Comparison of ENCODE assay signal across 18 mouse cellular contexts in genomic region chr1:90311016-90311415, GRCm38 (mm10).
DNase-seq lines count a peak whose midpoint lies in the region; ATAC-seq and TF ChIP-seq lines count a peak whose summit lies in the region.
"Had no signal": no experiment of that assay in that cellular context is flagged by ENCODE, and none has a peak within 500 bp of the region (broad histone marks: within the 10 kb centered on the region; RNA-seq: fewer than 3 reads in every experiment).

No protein-coding gene starts in this region.

- no peaks in the 10 kb centered on the region for H3K79me2 ChIP-seq in myocyte (ENCODE audit: control insufficient read depth, insufficient read depth)

- 46% methylated on average over 3 of the region's 3 CpGs for WGBS in hindbrain, embryonic 15.5 days
- WGBS in hindbrain, embryonic 12.5 days: 78% methylated on average over 3 of the region's 3 CpGs
- 49% methylated on average over 3 of the region's 3 CpGs for WGBS in lung, embryonic 14.5 days
- WGBS in lung, adult 2 months: 70% methylated on average over 3 of the region's 3 CpGs

- no peak overlapping the region for H3K4me3 ChIP-seq in hindbrain, embryonic 15.5 days
- H3K4me3 ChIP-seq in hindbrain, embryonic 12.5 days: no peak overlapping the region
- no peak overlapping the region for H3K4me3 ChIP-seq in lung, embryonic 14.5 days (ENCODE audit: low read depth, low read length)
- H3K4me3 ChIP-seq in lung, adult 2 months (replicated peaks; ENCODE audit: extremely low read depth, low read depth, low read length): no peak overlapping the region
- H3K4me3 ChIP-seq in myocyte: no peak overlapping the region
- H3K4me3 ChIP-seq: embryonic facial prominence, embryonic 12.5 days; forebrain, embryonic 15.5 days had no signal

- DNase-seq in lung, embryonic 14.5 days: peak; percentile 38
- DNase-seq in lung, adult 2 months: no peak
- DNase-seq in Muller cell, postnatal 12 days (ENCODE audit: inconsistent ontology term): peak; percentile 17
- DNase-seq in thymus, postnatal 0 days (ENCODE audit: low spot score): no peak
- DNase-seq: adrenal gland, adult 8-10 months; adrenal gland, postnatal 36 days; cerebellum, adult 2 months; cerebellum, postnatal 10 days; embryo, embryonic 11 days; gastrocnemius, postnatal 36 days; heart, adult 11 months; heart, postnatal 10 days; heart, postnatal 4 days had no signal

- ATAC-seq in hindbrain, embryonic 15.5 days (ENCODE audit: low FRiP score, low read depth): no peak
- no peak for ATAC-seq in hindbrain, embryonic 12.5 days (ENCODE audit: low FRiP score)
- no peak for ATAC-seq in lung, embryonic 14.5 days (ENCODE audit: insufficient read depth)
- ATAC-seq: forebrain, embryonic 15.5 days had no signal

- no peaks in the 10 kb centered on the region for H3K27me3 ChIP-seq in hindbrain, embryonic 15.5 days
- peaks cover 2% of the 10 kb centered on the region; the same call in 1 of the 2 replicates for H3K27me3 ChIP-seq in hindbrain, embryonic 12.5 days
- peaks cover 27% of the 10 kb centered on the region for H3K27me3 ChIP-seq in lung, embryonic 14.5 days (ENCODE audit: insufficient read depth, low read length)
- no peaks in the 10 kb centered on the region for H3K27me3 ChIP-seq in myocyte (ENCODE audit: control insufficient read depth, insufficient read depth, insufficient read length)
- H3K27me3 ChIP-seq: forebrain, embryonic 15.5 days had no signal

- H3K4me1 ChIP-seq in hindbrain, embryonic 15.5 days (replicated peaks): peaks cover 28% of the 10 kb centered on the region
- H3K4me1 ChIP-seq in hindbrain, embryonic 12.5 days: peaks cover 17% of the 10 kb centered on the region
- H3K4me1 ChIP-seq in lung, embryonic 14.5 days (ENCODE audit: insufficient read depth): no peaks in the 10 kb centered on the region; the same call in 1 of the 2 replicates
- no peaks in the 10 kb centered on the region for H3K4me1 ChIP-seq in lung, adult 2 months (ENCODE audit: control insufficient read depth, insufficient read depth, low read length)
- H3K4me1 ChIP-seq: embryonic facial prominence, embryonic 12.5 days had no signal

- TF ChIP-seq CTCF in lung, embryonic 14.5 days (IDR thresholded peaks at IDR 0.05; ENCODE audit: low read depth): no peak
- TF ChIP-seq CTCF in lung, adult 2 months (IDR thresholded peaks at IDR 0.05; ENCODE audit: insufficient read depth, low read length): no peak

- peak overlapping the region; percentile 8; the same call in 1 of the 2 replicates for H3K27ac ChIP-seq in hindbrain, embryonic 15.5 days (replicated peaks)
- H3K27ac ChIP-seq in hindbrain, embryonic 12.5 days: no peak overlapping the region
- no peak overlapping the region for H3K27ac ChIP-seq in lung, embryonic 14.5 days (ENCODE audit: low read depth)
- H3K27ac ChIP-seq: embryonic facial prominence, embryonic 12.5 days; forebrain, embryonic 15.5 days had no signal

- no peak for TF ChIP-seq POLR2A in lung, adult 2 months (IDR thresholded peaks at IDR 0.05; ENCODE audit: borderline replicate concordance, extremely low read depth, low read depth, low read length)
- no peak for TF ChIP-seq POLR2A in myocyte (IDR thresholded peaks at IDR 0.05; ENCODE audit: insufficient read length, low read depth)

- H3K4me2 ChIP-seq in hindbrain, embryonic 15.5 days: no peak overlapping the region
- H3K4me2 ChIP-seq in hindbrain, embryonic 12.5 days (replicated peaks): no peak overlapping the region
- H3K4me2 ChIP-seq in lung, embryonic 14.5 days: no peak overlapping the region
- H3K4me2 ChIP-seq in myocyte (ENCODE audit: low read depth): peak overlapping the region; percentile 18
- H3K4me2 ChIP-seq: embryonic facial prominence, embryonic 12.5 days; forebrain, embryonic 15.5 days had no signal

- no peaks in the 10 kb centered on the region for H3K9me3 ChIP-seq in hindbrain, embryonic 15.5 days
- H3K9me3 ChIP-seq in hindbrain, embryonic 12.5 days (replicated peaks): no peaks in the 10 kb centered on the region
- no peaks in the 10 kb centered on the region for H3K9me3 ChIP-seq in lung, embryonic 14.5 days (ENCODE audit: low read depth, low read length)
- H3K9me3 ChIP-seq: embryonic facial prominence, embryonic 12.5 days; forebrain, embryonic 15.5 days had no signal

- H3K9ac ChIP-seq in hindbrain, embryonic 15.5 days: no peak overlapping the region
- no peak overlapping the region for H3K9ac ChIP-seq in hindbrain, embryonic 12.5 days
- no peak overlapping the region for H3K9ac ChIP-seq in lung, embryonic 14.5 days
- H3K9ac ChIP-seq: embryonic facial prominence, embryonic 12.5 days; forebrain, embryonic 15.5 days had no signal

- H3K36me3 ChIP-seq in hindbrain, embryonic 15.5 days: no peaks in the 10 kb centered on the region
- no peaks in the 10 kb centered on the region for H3K36me3 ChIP-seq in hindbrain, embryonic 12.5 days
- no peaks in the 10 kb centered on the region for H3K36me3 ChIP-seq in lung, embryonic 14.5 days (ENCODE audit: insufficient read depth)
- no peaks in the 10 kb centered on the region for H3K36me3 ChIP-seq in myocyte (ENCODE audit: control insufficient read depth, insufficient read depth)
- H3K36me3 ChIP-seq: embryonic facial prominence, embryonic 12.5 days; forebrain, embryonic 15.5 days had no signal

- no peak overlapping the region for H3ac ChIP-seq in myocyte (ENCODE audit: control insufficient read depth, insufficient read length)

TF ChIP-seq in myocyte, 11 proteins besides CTCF, POLR2A, EP300 and RAD21:
- TF ChIP-seq POLR2AphosphoS2 (IDR thresholded peaks at IDR 0.05; ENCODE audit: insufficient read length, low read depth) (no peak), CEBPB (IDR thresholded peaks at IDR 0.05; ENCODE audit: insufficient read depth, poor library complexity, severe bottlenecking) (no peak), USF1 (IDR thresholded peaks at IDR 0.05; ENCODE audit: low read depth) (no peak), MYOD1 (IDR thresholded peaks at IDR 0.05; ENCODE audit: control insufficient read depth in 1 of 3, insufficient read length in 2 of 3, low read depth in 2 of 3) (no peak), SRF (IDR thresholded peaks at IDR 0.05; ENCODE audit: control insufficient read depth, insufficient read length, low read depth) (no peak), TCF12 (IDR thresholded peaks at IDR 0.05; ENCODE audit: insufficient read depth, poor library complexity, severe bottlenecking) (no peak), E2F4 (IDR thresholded peaks at IDR 0.05; ENCODE audit: insufficient read depth) (no peak), REST (IDR thresholded peaks at IDR 0.05; ENCODE audit: insufficient read depth, insufficient read length) (no peak), TCF3 (IDR thresholded peaks at IDR 0.05; ENCODE audit: insufficient read length, low read depth) (no peak), MYOG (IDR thresholded peaks at IDR 0.05; ENCODE audit: control insufficient read depth in 1 of 3, insufficient read depth in 1 of 3, insufficient read length in 2 of 3, low read depth in 2 of 3) (no peak), MAX (IDR thresholded peaks at IDR 0.05; ENCODE audit: low read depth) (no peak)

Comparison
In these comparisons a context has a peak if more than half of its experiments do, and no peak if none do; other contexts are left out.
1. DNase-seq: peak in lung, embryonic 14.5 days (single experiment) and Muller cell, postnatal 12 days (single experiment); none in lung, adult 2 months (single experiment) and thymus, postnatal 0 days (single experiment).